Mouse (Mus musculus) hindbrain, embryonic 13.5 days (tissue): ENCODE data around the gene Dchs2. TPM values are rescaled to one million over a fixed set of nuclear protein-coding genes. Genes with fewer than 3 reads are reported as not detected.
A peak's percentile ranks its signal among the peaks of the same experiment; 100 is the strongest.

ENCODE experiments used
- ATAC-seq: fragments of 200-750 bp; cut with Nextera tagmentation; 2 replicates; pipeline ENCODE4 v1.8.0; 2017; ENCODE audit warnings: moderate TSS enrichment; ENCODE audit not compliant: low FRiP score
- H3K27ac ChIP-seq: fragments of 300-500 bp; sonication (generic); 2 replicates; pipeline ENCODE4 v1.5.1; 2015; ENCODE audit warnings: inconsistent platforms, mild to moderate bottlenecking, moderate library complexity
- H3K27me3 ChIP-seq: fragments of 300-500 bp; sonication (generic); 2 replicates; pipeline ENCODE4 v1.6.1; 2015; ENCODE audit warnings: mild to moderate bottlenecking, inconsistent platforms
- H3K36me3 ChIP-seq: fragments of 300-500 bp; sonication (generic); 2 replicates; pipeline ENCODE4 v1.6.1; 2015; ENCODE audit warnings: mild to moderate bottlenecking, inconsistent platforms
- H3K4me1 ChIP-seq: fragments of 300-500 bp; sonication (generic); replicated peaks from 2 replicates; pipeline ENCODE4 v1.6.1; 2015; ENCODE audit warnings: inconsistent platforms
- H3K4me2 ChIP-seq: fragments of 300-500 bp; sonication (generic); 2 replicates; pipeline ENCODE4 v1.6.1; 2015; ENCODE audit warnings: inconsistent platforms, mild to moderate bottlenecking, moderate library complexity
- H3K4me3 ChIP-seq: fragments of 300-500 bp; sonication (generic); 2 replicates; pipeline ENCODE4 v1.5.1; 2015; ENCODE audit warnings: mild to moderate bottlenecking, inconsistent platforms
- H3K9ac ChIP-seq: fragments of 300-500 bp; sonication (generic); 2 replicates; pipeline ENCODE4 v1.6.1; 2015; ENCODE audit warnings: mild to moderate bottlenecking, inconsistent platforms
- H3K9me3 ChIP-seq: fragments of 300-500 bp; sonication (generic); 2 replicates; pipeline ENCODE4 v1.6.1; 2016; ENCODE audit warnings: inconsistent platforms
- WGBS: fragments of 180-500 bp; shearing (Covaris S2); methylation state at CpG from one replicate; pipeline ENCODE4 v1.1.7; 2015; 5-methylcytosine and 5-hydroxymethylcytosine counted together
- polyA plus RNA-seq: library from polyadenylated mRNA; unstranded; fragments of >200 nt; fragmentation: Nextera tagmentation; extraction: Ambion mirVana; gene quantifications from 2 replicates; pipeline ENCODE4 v1.2.1, GENCODE M21; 2015

Gene Dchs2
- 0.87 and 0.98 TPM in 2 replicates for polyA plus RNA-seq

- H3K9ac ChIP-seq, result peak within 1 kb of the TSS; percentile 75
- WGBS, result under 1% methylated on average over 55 of the region's 55 CpGs
- peak within 1 kb of the TSS; percentile 55; the same call in 1 of the 2 replicates for H3K27ac ChIP-seq
- peak; percentile 65 for ATAC-seq
- peaks cover 34% of the 10 kb centered on the region for H3K4me1 ChIP-seq
- no peaks in the 10 kb centered on the region for H3K36me3 ChIP-seq
- H3K9me3 ChIP-seq, result no peaks in the 10 kb centered on the region
- H3K4me3 ChIP-seq, result peak within 1 kb of the TSS; percentile 60
- H3K27me3 ChIP-seq, result peaks cover 61% of the 10 kb centered on the region
- peak within 1 kb of the TSS; percentile 100 for H3K4me2 ChIP-seq
Observed at GRCm38 (mm10) chr3:83127726-83128448, at the start of gene Dchs2. Gene Dchs2 (plus strand): TSS chr3:83127948.

- peaks cover 12% of the 10 kb centered on the region for H3K4me1 ChIP-seq
- H3K27ac ChIP-seq, result no peak overlapping the region
- peak; percentile 63 for ATAC-seq
- H3K4me3 ChIP-seq, result peak overlapping the region; percentile 20; the same call in 1 of the 2 replicates
- no peaks in the 10 kb centered on the region for H3K36me3 ChIP-seq
- peak overlapping the region; percentile 52 for H3K4me2 ChIP-seq
- no peak overlapping the region for H3K9ac ChIP-seq
- H3K9me3 ChIP-seq, result no peaks in the 10 kb centered on the region
- WGBS, result 9% methylated on average over 11 of the region's 11 CpGs
- H3K27me3 ChIP-seq, result no peaks in the 10 kb centered on the region
Observed at GRCm38 (mm10) chr3:83080567-83081055, 47.1 kb upstream of the Dchs2 start.

- 21% methylated on average over 6 of the region's 6 CpGs for whole genome bisulfite sequencing
- H3K27me3 ChIP-seq, result no peaks in the 10 kb centered on the region
- no peaks in the 10 kb centered on the region for H3K36me3 ChIP-seq
- H3K4me2 ChIP-seq, result peak overlapping the region; percentile 54; the same call in 1 of the 2 replicates
- H3K4me1 ChIP-seq, result peaks cover 34% of the 10 kb centered on the region
- H3K9ac ChIP-seq, result no peak overlapping the region
- H3K27ac ChIP-seq, result peak overlapping the region; percentile 26; the same call in 1 of the 2 replicates
- H3K9me3 ChIP-seq, result no peaks in the 10 kb centered on the region
- no peak for ATAC-seq
- no peak overlapping the region for H3K4me3 ChIP-seq
Observed at GRCm38 (mm10) chr3:83097586-83097985, 30.2 kb upstream of the Dchs2 start.

GRCm38 (mm10) chr3:83098546-83099034 is 29.2 kb upstream of the Dchs2 start:
- Histone ChIP-seq H3K4me2 (peak overlapping the region; percentile 54), H3K9me3 (no peaks in the 10 kb centered on the region), H3K27me3 (no peaks in the 10 kb centered on the region), H3K4me3 (peak overlapping the region; percentile 26), H3K4me1 (peaks cover 34% of the 10 kb centered on the region), H3K27ac (peak overlapping the region; percentile 79), H3K36me3 (no peaks in the 10 kb centered on the region), H3K9ac (peak overlapping the region; percentile 51)
- peak; percentile 87 for ATAC-seq
- WGBS, result under 1% methylated on average over 14 of the region's 14 CpGs

GRCm38 (mm10) chr3:83099139-83099538 is 28.6 kb upstream of the Dchs2 start:
- Histone ChIP-seq H3K4me3 (peak overlapping the region; percentile 26; the same call in 1 of the 2 replicates), H3K27me3 (no peaks in the 10 kb centered on the region), H3K27ac (peak overlapping the region; percentile 79), H3K4me1 (peaks cover 34% of the 10 kb centered on the region), H3K9ac (peak overlapping the region; percentile 51), H3K9me3 (no peaks in the 10 kb centered on the region), H3K36me3 (no peaks in the 10 kb centered on the region), H3K4me2 (peak overlapping the region; percentile 54)
- WGBS, result 61% methylated on average over 1 of the region's 1 CpGs
- peak; percentile 22; the same call in 1 of the 2 replicates for ATAC-seq

GRCm38 (mm10) chr3:83099651-83100050 is 28.1 kb upstream of the Dchs2 start:
- H3K27ac ChIP-seq, result peak overlapping the region; percentile 79; the same call in 1 of the 2 replicates
- no peak overlapping the region for H3K9ac ChIP-seq
- H3K9me3 ChIP-seq, result no peaks in the 10 kb centered on the region
- peak; percentile 60 for ATAC-seq
- H3K36me3 ChIP-seq, result no peaks in the 10 kb centered on the region
- 33% methylated on average over 6 of the region's 6 CpGs for WGBS
- peaks cover 34% of the 10 kb centered on the region for H3K4me1 ChIP-seq
- no peak overlapping the region for H3K4me3 ChIP-seq
- H3K4me2 ChIP-seq, result no peak overlapping the region
- no peaks in the 10 kb centered on the region for H3K27me3 ChIP-seq

- WGBS, result 94% methylated on average over 6 of the region's 6 CpGs
- Histone ChIP-seq H3K27ac (no peak overlapping the region), H3K4me3 (no peak overlapping the region), H3K9ac (no peak overlapping the region), H3K36me3 (no peaks in the 10 kb centered on the region), H3K27me3 (no peaks in the 10 kb centered on the region), H3K4me2 (no peak overlapping the region), H3K4me1 (peaks cover 29% of the 10 kb centered on the region), H3K9me3 (no peaks in the 10 kb centered on the region)
- ATAC-seq, result no peak
Observed at GRCm38 (mm10) chr3:83102286-83102685, 25.5 kb upstream of the Dchs2 start.

- no peak overlapping the region for H3K9ac ChIP-seq
- 37% methylated on average over 4 of the region's 4 CpGs for WGBS
- H3K9me3 ChIP-seq, result no peaks in the 10 kb centered on the region
- no peak overlapping the region for H3K27ac ChIP-seq
- peak; percentile 65 for ATAC-seq
- H3K4me2 ChIP-seq, result no peak overlapping the region
- H3K4me1 ChIP-seq, result peaks cover 29% of the 10 kb centered on the region
- no peaks in the 10 kb centered on the region for H3K27me3 ChIP-seq
- H3K36me3 ChIP-seq, result no peaks in the 10 kb centered on the region
- H3K4me3 ChIP-seq, result no peak overlapping the region
Observed at GRCm38 (mm10) chr3:83110163-83110562, 17.6 kb upstream of the Dchs2 start.

- Histone ChIP-seq H3K4me3 (no peak overlapping the region), H3K9ac (no peak overlapping the region), H3K9me3 (no peaks in the 10 kb centered on the region), H3K27ac (no peak overlapping the region), H3K27me3 (0 out of 2 replicates have a peak, but pooled peaks cover 3% of the 10 kb centered on the region), H3K4me1 (peaks cover 29% of the 10 kb centered on the region), H3K4me2 (no peak overlapping the region), H3K36me3 (no peaks in the 10 kb centered on the region)
- 24% methylated on average over 7 of the region's 7 CpGs for WGBS
- ATAC-seq, result no peak
Observed at GRCm38 (mm10) chr3:83111485-83112261, 16.1 kb upstream of the Dchs2 start.

GRCm38 (mm10) chr3:83112869-83113268 is 14.9 kb upstream of the Dchs2 start:
- H3K4me3 ChIP-seq, result no peak overlapping the region
- H3K4me2 ChIP-seq, result no peak overlapping the region
- no peak overlapping the region for H3K9ac ChIP-seq
- WGBS, result 18% methylated on average over 3 of the region's 3 CpGs
- peak; percentile 29; the same call in 1 of the 2 replicates for ATAC-seq
- 0 out of 2 replicates have a peak, but pooled peaks cover 3% of the 10 kb centered on the region for H3K27me3 ChIP-seq
- H3K9me3 ChIP-seq, result no peaks in the 10 kb centered on the region
- peaks cover 29% of the 10 kb centered on the region for H3K4me1 ChIP-seq
- no peaks in the 10 kb centered on the region for H3K36me3 ChIP-seq
- H3K27ac ChIP-seq, result no peak overlapping the region

- no peak overlapping the region for H3K9ac ChIP-seq
- H3K4me1 ChIP-seq, result peaks cover 29% of the 10 kb centered on the region
- H3K4me2 ChIP-seq, result no peak overlapping the region
- no peaks in the 10 kb centered on the region for H3K9me3 ChIP-seq
- H3K4me3 ChIP-seq, result no peak overlapping the region
- H3K27me3 ChIP-seq, result 0 out of 2 replicates have a peak, but pooled peaks cover 3% of the 10 kb centered on the region
- no peak overlapping the region for H3K27ac ChIP-seq
- ATAC-seq, result no peak
- no peaks in the 10 kb centered on the region for H3K36me3 ChIP-seq
- 56% methylated on average over 1 of the region's 1 CpGs for WGBS
Observed at GRCm38 (mm10) chr3:83114946-83115345, 12.8 kb upstream of the Dchs2 start.

- ATAC-seq, result no peak
Observed at GRCm38 (mm10) chr3:83117592-83117991, 10.2 kb upstream of the Dchs2 start.

More at GRCm38 (mm10) chr3:83117592-83117991, 10.2 kb upstream of the Dchs2 start:
- Histone ChIP-seq H3K9ac (no peak overlapping the region), H3K4me2 (no peak overlapping the region), H3K27ac (no peak overlapping the region), H3K4me1 (peaks cover 10% of the 10 kb centered on the region), H3K9me3 (no peaks in the 10 kb centered on the region), H3K4me3 (no peak overlapping the region), H3K27me3 (0 out of 2 replicates have a peak, but pooled peaks cover 3% of the 10 kb centered on the region), H3K36me3 (no peaks in the 10 kb centered on the region)
- WGBS, result 67% methylated on average over 10 of the region's 10 CpGs
